Mouse (Mus musculus): ENCODE results near the gene Gtf3c1. TPM values are rescaled to one million over a fixed set of nuclear protein-coding genes. Genes with fewer than 3 reads are reported as not detected.

Gtf3c1 gene
- polyA plus RNA-seq, 1 experiment from 2014 or later, result 15.6 TPM

DNA sequence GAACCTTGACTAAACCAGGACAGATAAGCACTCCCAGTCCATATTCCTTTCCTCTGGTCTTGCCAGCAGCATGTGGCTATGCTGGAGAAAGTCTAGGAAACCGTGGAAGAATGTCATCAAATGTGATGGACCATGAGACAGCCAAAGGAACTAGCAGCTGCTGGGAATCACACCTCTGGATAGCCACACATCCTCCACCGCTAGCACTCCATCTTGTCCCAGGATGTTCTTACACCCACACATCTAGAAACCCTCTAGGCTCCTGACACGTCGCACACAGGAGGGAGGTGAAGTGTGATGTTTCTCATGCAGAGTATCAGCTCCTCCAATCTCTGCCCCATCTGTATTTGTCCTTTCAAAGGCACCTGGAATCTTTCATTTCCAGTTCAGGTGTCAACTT lies 17.1 kb downstream of the Gtf3c1 start:
- H3K4me2 ChIP-seq (ENCODE audit: low read length), result no peak overlapping the region
- WGBS, result 63% methylated on average over 4 of the region's 4 CpGs
- no peak for ATAC-seq (replicated peaks; ENCODE audit: low FRiP score, low read depth)
- H3K9ac ChIP-seq (ENCODE audit: low read depth, low read length), result no peak overlapping the region
- no peaks in the 10 kb centered on the region for H3K4me1 ChIP-seq (replicated peaks; ENCODE audit: insufficient read depth, low read length)
- peaks cover 77% of the 10 kb centered on the region for H3K36me3 ChIP-seq (ENCODE audit: insufficient read depth, low read length)
- TF ChIP-seq CTCF (IDR thresholded peaks at IDR 0.05; ENCODE audit: low read depth), result no peak
- H3K27me3 ChIP-seq (ENCODE audit: insufficient read depth, low read length), result no peaks in the 10 kb centered on the region
- H3K4me3 ChIP-seq (replicated peaks; ENCODE audit: low read depth, low read length), result no peak overlapping the region
- no peak overlapping the region for H3K27ac ChIP-seq
- H3K9me3 ChIP-seq (replicated peaks; ENCODE audit: low read length), result no peaks in the 10 kb centered on the region
- DNase-seq (ENCODE audit: low spot score), result no peak

DNA sequence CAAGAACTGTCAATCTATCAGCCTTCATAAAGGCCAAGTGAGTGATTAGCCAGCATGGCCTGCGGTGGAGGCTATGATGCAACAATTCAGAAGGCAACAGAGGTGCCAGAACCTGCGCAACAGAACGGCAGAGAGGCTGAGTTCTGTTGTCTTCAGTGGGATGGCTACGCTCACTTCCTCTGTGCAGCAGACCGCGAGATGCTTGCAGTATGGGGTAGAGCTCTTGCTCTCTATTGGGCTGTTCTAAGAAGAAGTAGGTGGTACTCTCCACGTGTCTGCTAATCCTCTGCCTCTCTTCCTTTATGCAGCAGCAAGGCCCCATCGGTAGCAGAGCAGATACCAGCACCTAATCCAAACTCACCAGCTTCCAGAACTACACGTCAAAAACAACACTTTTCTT lies 27.6 kb downstream of the Gtf3c1 start:
- no peak overlapping the region for H3K4me2 ChIP-seq (ENCODE audit: low read length)
- H3K4me3 ChIP-seq (replicated peaks; ENCODE audit: low read depth, low read length), result no peak overlapping the region
- no peaks in the 10 kb centered on the region for H3K27me3 ChIP-seq (ENCODE audit: insufficient read depth, low read length)
- no peak for TF ChIP-seq CTCF (IDR thresholded peaks at IDR 0.05; ENCODE audit: low read depth)
- DNase-seq (ENCODE audit: low spot score) (no peak), ATAC-seq (replicated peaks; ENCODE audit: low FRiP score, low read depth) (no peak)
- no peak overlapping the region for H3K27ac ChIP-seq
- no peaks in the 10 kb centered on the region for H3K4me1 ChIP-seq (replicated peaks; ENCODE audit: insufficient read depth, low read length)
- H3K36me3 ChIP-seq (ENCODE audit: insufficient read depth, low read length), result peaks cover 70% of the 10 kb centered on the region
- H3K9me3 ChIP-seq (replicated peaks; ENCODE audit: low read length), result no peaks in the 10 kb centered on the region
- no peak overlapping the region for H3K9ac ChIP-seq (ENCODE audit: low read depth, low read length)
- 75% methylated on average over 9 of the region's 9 CpGs for WGBS

DNA sequence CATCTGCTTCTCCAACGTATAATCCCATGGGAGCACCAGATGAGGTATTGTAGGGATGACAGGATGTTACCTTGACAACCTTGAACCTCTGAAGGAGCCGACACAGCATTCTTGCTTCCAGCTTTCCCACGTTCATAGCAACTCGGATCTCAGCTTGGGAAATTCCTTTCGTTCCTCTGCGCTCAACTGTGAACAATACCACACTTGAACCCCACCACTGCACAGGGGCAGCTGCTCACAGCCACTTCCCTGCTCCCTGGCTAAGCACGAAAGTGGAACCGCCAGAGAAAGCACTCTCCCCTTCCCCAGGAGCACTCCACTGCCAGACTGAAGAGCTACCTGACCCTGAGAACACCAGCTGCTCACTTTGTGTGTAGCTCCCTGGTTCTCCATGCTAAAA lies 28.8 kb downstream of the Gtf3c1 start:
- WGBS, result 57% methylated on average over 8 of the region's 8 CpGs
- DNase-seq (ENCODE audit: low spot score) (peak; percentile 42), ATAC-seq (replicated peaks; ENCODE audit: low FRiP score, low read depth) (peak; percentile 71)
- H3K27ac ChIP-seq, result peak overlapping the region; percentile 31
- H3K9me3 ChIP-seq (replicated peaks; ENCODE audit: low read length), result no peaks in the 10 kb centered on the region
- no peak overlapping the region for H3K9ac ChIP-seq (ENCODE audit: low read depth, low read length)
- no peaks in the 10 kb centered on the region for H3K4me1 ChIP-seq (replicated peaks; ENCODE audit: insufficient read depth, low read length)
- no peak overlapping the region for H3K4me3 ChIP-seq (replicated peaks; ENCODE audit: low read depth, low read length)
- H3K4me2 ChIP-seq (ENCODE audit: low read length), result no peak overlapping the region
- no peak for TF ChIP-seq CTCF (IDR thresholded peaks at IDR 0.05; ENCODE audit: low read depth)
- no peaks in the 10 kb centered on the region for H3K27me3 ChIP-seq (ENCODE audit: insufficient read depth, low read length)
- peaks cover 79% of the 10 kb centered on the region for H3K36me3 ChIP-seq (ENCODE audit: insufficient read depth, low read length)

GRCm38 (mm10) chr7:125674916-125675315 lies 32.7 kb downstream of the Gtf3c1 start:
- H3K27ac ChIP-seq, result no peak overlapping the region
- peak; percentile 81 for TF ChIP-seq CTCF (IDR thresholded peaks at IDR 0.05; ENCODE audit: low read depth)
- WGBS, result 84% methylated on average over 2 of the region's 2 CpGs
- ATAC-seq (replicated peaks; ENCODE audit: low FRiP score, low read depth) (no peak), DNase-seq (ENCODE audit: low spot score) (peak; percentile 53)
- no peak overlapping the region for H3K4me2 ChIP-seq (ENCODE audit: low read length)
- H3K36me3 ChIP-seq (ENCODE audit: insufficient read depth, low read length), result peaks cover 92% of the 10 kb centered on the region
- H3K4me3 ChIP-seq (replicated peaks; ENCODE audit: low read depth, low read length), result no peak overlapping the region
- H3K9ac ChIP-seq (ENCODE audit: low read depth, low read length), result no peak overlapping the region
- H3K27me3 ChIP-seq (ENCODE audit: insufficient read depth, low read length), result no peaks in the 10 kb centered on the region
- no peaks in the 10 kb centered on the region for H3K9me3 ChIP-seq (replicated peaks; ENCODE audit: low read length)
- no peaks in the 10 kb centered on the region for H3K4me1 ChIP-seq (replicated peaks; ENCODE audit: insufficient read depth, low read length)

- 71% methylated on average over 8 of the region's 8 CpGs for WGBS
- no peak for TF ChIP-seq CTCF (IDR thresholded peaks at IDR 0.05; ENCODE audit: low read depth)
Observed at GRCm38 (mm10) chr7:125671396-125671795, 36.2 kb downstream of the Gtf3c1 start.

GRCm38 (mm10) chr7:125670865-125671264 lies 36.7 kb downstream of the Gtf3c1 start:
- DNase-seq (ENCODE audit: low spot score) (no peak), ATAC-seq (replicated peaks; ENCODE audit: low FRiP score, low read depth) (no peak)
- Histone ChIP-seq H3K36me3 (ENCODE audit: insufficient read depth, low read length) (peaks cover 90% of the 10 kb centered on the region), H3K4me3 (replicated peaks; ENCODE audit: low read depth, low read length) (no peak overlapping the region), H3K4me1 (replicated peaks; ENCODE audit: insufficient read depth, low read length) (no peaks in the 10 kb centered on the region), H3K4me2 (ENCODE audit: low read length) (no peak overlapping the region), H3K9ac (ENCODE audit: low read depth, low read length) (no peak overlapping the region), H3K27me3 (ENCODE audit: insufficient read depth, low read length) (no peaks in the 10 kb centered on the region), H3K27ac (no peak overlapping the region), H3K9me3 (replicated peaks; ENCODE audit: low read length) (no peaks in the 10 kb centered on the region)
- no peak for TF ChIP-seq CTCF (IDR thresholded peaks at IDR 0.05; ENCODE audit: low read depth)
- 73% methylated on average over 6 of the region's 6 CpGs for WGBS

More at GRCm38 (mm10) chr7:125671396-125671795, 36.2 kb downstream of the Gtf3c1 start:
- Histone ChIP-seq H3K9me3 (replicated peaks; ENCODE audit: low read length) (no peaks in the 10 kb centered on the region), H3K4me2 (ENCODE audit: low read length) (no peak overlapping the region), H3K27me3 (ENCODE audit: insufficient read depth, low read length) (no peaks in the 10 kb centered on the region), H3K9ac (ENCODE audit: low read depth, low read length) (no peak overlapping the region), H3K4me3 (replicated peaks; ENCODE audit: low read depth, low read length) (no peak overlapping the region), H3K27ac (no peak overlapping the region), H3K36me3 (ENCODE audit: insufficient read depth, low read length) (peaks cover 90% of the 10 kb centered on the region), H3K4me1 (replicated peaks; ENCODE audit: insufficient read depth, low read length) (no peaks in the 10 kb centered on the region)
- no peak for ATAC-seq (replicated peaks; ENCODE audit: low FRiP score, low read depth)
- DNase-seq (ENCODE audit: low spot score), result no peak

DNA sequence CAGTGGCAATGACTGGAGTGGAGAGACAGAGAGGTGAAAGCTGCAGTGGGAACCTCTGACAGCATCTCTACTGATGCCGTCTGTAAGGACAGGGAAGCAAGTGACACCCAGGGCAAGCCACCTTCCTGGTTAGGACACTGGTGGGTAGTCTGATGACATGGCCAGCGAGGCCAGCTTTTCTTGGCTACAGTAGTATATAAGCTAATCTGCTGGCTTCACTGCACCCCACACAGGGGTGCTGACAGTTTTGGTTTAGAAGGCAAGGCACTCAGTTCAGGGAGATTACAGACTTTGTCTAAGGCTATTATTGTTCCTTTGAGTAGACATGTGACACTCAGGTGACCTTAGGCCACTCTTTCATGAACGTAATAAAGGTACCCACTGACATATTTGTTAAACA lies 43.9 kb downstream of the Gtf3c1 start:
- no peak overlapping the region for H3K9ac ChIP-seq (ENCODE audit: low read depth, low read length)
- no peak for ATAC-seq (replicated peaks; ENCODE audit: low FRiP score, low read depth)
- no peaks in the 10 kb centered on the region for H3K4me1 ChIP-seq (replicated peaks; ENCODE audit: insufficient read depth, low read length)
- H3K4me2 ChIP-seq (ENCODE audit: low read length), result no peak overlapping the region
- H3K36me3 ChIP-seq (ENCODE audit: insufficient read depth, low read length), result peaks cover 79% of the 10 kb centered on the region
- no peak for DNase-seq (ENCODE audit: low spot score)
- no peaks in the 10 kb centered on the region for H3K27me3 ChIP-seq (ENCODE audit: insufficient read depth, low read length)
- no peak for TF ChIP-seq CTCF (IDR thresholded peaks at IDR 0.05; ENCODE audit: low read depth)
- no peak overlapping the region for H3K27ac ChIP-seq
- H3K9me3 ChIP-seq (replicated peaks; ENCODE audit: low read length), result no peaks in the 10 kb centered on the region
- H3K4me3 ChIP-seq (replicated peaks; ENCODE audit: low read depth, low read length), result no peak overlapping the region
- 89% methylated on average over 3 of the region's 3 CpGs for WGBS

Data from kidney, postnatal 0 days (tissue).